Mouse (Mus musculus): Measurements from ENCODE around the gene Spink4.
A peak's percentile ranks its signal among the peaks of the same experiment; 100 is the strongest.

Spink4 gene

DNA sequence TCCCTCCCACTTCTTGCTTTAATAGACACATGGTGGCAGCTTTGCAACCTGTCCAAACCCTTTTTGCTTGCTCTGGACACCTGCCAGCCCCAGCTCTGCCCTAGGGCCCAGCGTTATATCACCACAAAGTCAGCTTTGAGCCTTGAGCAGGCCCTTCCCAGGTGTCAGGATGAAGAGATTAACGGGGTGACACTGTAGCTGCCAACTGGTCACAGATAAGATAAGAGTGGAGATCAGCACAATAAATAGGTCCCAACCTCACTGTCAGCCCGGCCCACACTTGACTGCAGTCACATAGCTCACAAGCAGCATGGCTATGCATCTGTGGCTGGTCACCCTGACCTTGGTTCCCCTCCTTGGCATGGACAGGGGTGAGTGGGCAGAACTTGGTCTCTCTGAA lies at the start of gene Spink4:
Spink4 (plus strand) TSS at position 268 of the 400 bp plus-strand sequence.
- no peak for DNase-seq (ENCODE audit: low read depth in 2 of 2, low spot score in 2 of 2)

DNA sequence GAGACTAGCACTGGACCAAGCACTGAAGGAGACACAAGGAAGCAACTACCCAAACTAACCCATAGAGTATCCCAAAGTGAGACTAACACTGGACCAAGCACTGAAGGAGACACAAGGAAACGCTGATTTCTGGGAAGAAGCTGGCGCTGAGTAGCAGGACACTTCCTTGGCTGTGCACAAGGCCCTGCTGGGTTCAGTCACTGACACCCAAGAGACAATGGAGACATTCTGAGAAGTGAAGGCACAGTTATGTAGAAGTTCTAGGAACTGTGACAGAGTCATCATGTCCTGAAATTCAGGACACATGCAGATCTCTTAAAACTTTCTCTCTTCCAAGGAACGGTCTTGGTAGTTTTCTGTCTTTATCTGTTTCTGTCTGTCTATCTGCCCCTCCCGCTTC lies 49.6 kb upstream of the Spink4 start:
- DNase-seq (ENCODE audit: low read depth in 2 of 2, low spot score in 2 of 2) = no peak

DNA sequence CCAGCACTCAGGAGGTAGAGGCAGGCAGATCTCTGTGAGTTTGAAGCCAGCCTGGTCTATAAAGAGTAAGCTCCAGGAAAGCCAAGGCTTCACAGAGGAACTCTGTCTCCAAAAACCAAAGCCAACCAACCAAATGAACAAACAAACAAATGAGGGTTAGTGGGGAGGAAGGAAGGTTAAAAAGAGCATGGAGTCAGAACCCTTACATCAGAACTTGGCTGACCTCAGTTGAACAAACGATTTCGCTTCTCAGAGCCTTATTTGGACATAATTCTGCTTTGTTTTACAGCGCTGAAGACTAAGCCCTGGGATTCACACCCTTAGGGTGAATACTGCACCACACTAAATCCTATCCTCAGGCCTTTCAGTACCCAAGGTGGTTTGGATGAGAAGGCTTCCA lies 47.7 kb upstream of the Spink4 start:
- DNase-seq (ENCODE audit: low read depth in 2 of 2, low spot score in 2 of 2) = no peak

DNA sequence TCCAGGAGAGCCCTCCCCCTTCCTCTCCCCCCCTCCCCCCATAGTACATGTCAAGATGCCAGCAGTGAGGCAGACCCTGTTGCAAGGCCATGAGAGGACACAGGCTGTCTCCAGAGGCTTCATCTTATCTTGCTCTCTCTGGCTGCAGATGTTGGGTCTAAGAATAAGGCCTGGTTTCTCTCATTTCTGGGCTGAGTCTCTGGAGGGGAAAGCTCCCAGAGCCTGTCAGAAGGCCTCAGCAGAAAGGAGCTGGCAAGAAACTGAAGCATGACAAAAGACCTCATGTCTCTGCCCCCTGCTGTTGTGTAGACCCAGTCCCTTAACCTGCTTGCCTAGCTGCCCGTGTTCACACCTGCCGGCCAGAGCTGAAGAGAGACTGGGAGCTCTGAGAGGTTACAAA lies 46.5 kb upstream of the Spink4 start:
- DNase-seq (ENCODE audit: low read depth in 2 of 2, low spot score in 2 of 2) = no peak

DNA sequence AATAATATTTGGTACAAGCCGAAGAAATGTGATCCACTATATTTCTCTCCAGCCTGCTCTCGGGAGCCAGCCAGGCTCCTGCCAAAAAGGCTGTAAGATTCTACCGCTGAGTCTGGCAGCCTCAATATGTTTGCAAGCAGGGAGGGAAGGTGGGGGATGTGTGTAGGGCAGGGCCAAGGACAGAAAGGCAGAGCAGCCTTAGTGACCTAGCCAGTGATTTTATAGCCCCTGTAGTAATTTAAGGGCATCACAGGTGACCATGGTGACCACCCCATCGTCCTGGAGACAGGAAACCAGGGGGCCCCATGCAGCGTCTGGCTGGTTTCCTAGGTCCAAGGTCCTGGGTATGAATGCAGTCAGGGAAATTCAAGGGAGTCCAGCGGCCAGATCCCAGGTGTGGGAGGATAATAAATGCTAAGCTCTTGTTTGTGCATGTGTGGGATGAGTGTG lies 45.7 kb upstream of the Spink4 start:
- no peak for DNase-seq (ENCODE audit: low read depth in 2 of 2, low spot score in 2 of 2)

DNA sequence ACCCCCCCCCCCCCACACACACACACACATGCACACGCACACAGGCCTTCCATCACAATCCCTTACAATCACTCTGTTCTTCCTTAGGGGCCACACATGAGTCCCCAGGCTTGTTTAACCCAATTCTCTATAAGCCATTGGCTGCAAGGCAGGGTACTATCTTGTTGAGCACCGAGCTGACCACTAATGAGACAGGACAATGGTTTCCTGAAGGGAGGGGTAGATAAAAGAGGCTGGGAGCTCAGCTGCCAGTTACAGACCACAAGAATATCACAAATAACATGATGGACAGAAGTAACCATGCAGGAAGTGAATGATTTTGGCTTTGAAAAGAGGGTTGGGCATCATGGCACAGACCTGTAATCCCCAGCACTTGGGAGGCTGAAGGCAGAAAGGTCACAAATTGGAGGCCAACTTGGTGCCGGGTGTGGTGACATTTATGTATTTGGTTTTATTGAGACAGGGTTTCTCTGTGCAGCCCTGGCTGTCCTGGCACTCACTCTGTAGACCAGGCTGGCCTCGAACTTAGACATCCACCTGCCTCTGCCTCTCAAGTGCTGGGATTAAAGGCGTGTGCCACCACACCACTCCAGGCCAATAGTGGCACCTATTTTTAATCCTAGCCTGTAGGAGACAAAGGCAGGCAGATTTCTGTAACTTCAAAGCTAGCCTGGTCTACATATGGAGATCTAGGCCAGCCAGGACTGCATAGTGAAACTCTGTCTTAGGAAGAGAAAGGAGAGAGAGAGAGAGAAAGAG lies 44.9 kb upstream of the Spink4 start:
- DNase-seq (ENCODE audit: low read depth in 2 of 2, low spot score in 2 of 2) = no peak

DNA sequence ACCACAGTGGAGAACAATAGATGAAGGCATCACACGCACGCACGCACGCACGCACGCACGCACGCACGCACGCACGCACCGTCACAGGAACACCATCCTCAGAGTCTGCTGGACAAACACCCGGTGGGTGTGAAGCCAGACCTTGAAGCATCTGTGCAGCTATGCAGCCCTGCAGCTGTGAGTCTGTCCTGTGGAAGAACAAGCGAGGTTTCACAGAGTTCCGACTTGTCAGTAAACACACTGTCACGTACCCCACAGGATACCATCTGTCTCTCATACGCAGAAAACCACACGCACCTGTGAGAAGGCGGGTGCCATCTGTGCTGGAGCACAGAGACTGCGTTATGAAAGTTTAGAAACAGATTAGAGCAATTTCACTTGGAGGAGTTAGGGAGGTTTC lies 44.0 kb upstream of the Spink4 start:
- peak; percentile 75 to 80 for DNase-seq (ENCODE audit: low read depth in 2 of 2, low spot score in 2 of 2)

DNA sequence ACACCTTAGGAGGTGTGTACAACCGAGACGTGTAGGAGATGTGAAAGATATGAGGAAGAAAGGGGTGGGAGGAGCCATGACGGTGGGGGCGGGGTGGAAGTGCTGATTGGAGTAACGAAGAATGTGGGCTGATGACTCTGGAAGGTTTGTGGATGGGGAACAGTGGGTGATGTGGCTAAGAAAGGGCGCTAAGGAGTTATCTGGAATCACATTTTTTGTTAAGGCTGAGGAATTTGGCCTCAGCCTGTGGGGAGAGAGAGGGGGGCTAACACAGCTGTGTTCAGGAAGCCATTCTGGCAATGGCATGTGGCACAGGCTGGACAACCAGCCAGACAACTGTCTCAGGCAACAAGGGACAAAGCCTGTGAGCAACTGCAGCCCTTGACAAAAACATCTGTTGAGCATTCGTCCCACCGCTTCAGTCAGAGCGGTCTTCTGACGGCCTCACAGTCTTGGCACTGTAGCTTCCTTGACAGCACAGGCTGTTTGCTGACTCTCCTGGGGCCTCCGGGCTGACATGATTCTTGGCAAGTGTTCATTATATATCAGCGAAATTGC lies 43.0 kb upstream of the Spink4 start:
- DNase-seq (ENCODE audit: low read depth in 2 of 2, low spot score in 2 of 2) = peak; percentile 11 to 42

DNA sequence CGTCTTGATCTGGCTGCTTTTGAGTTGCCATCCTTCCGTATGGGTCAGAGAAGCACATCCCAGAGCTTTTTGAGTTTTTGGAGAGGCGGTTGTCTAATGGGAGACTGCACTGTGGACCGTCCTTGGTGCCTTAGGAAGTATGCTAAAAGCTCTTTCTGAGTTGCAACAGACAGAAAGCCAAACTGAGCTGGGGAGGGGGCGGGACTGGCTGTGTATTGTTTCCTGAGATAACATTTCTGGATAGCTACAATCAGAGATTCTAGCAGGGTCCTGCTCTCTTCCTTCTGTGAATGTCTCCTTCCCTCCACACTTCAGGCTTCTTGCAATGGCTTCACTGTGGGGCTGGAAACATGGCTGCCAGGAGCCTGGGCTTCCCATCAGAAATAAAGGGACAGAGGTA lies 42.3 kb upstream of the Spink4 start:
- DNase-seq (ENCODE audit: low read depth in 2 of 2, low spot score in 2 of 2) = no peak

DNA sequence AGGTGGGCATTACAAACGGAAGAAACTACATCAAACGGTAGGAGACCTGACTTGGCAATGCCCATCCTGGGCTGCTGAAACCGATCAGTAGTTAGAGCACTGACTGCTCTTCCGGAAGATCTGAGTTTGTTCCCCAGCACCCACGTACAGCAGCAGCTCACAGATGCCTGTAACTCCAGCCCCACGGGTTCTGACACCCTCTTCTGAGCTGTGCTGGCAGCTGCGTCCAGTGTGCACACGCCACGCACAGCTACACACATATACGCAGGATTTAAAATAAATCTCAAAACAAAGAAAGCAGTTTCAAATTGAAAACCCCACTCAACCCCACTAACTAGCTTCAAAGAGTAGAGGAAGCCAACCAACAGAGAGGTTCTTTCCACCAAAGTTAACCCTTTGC lies 36.7 kb upstream of the Spink4 start:
- peak; percentile 24 to 27 for DNase-seq (ENCODE audit: low read depth in 2 of 2, low spot score in 2 of 2)

DNA sequence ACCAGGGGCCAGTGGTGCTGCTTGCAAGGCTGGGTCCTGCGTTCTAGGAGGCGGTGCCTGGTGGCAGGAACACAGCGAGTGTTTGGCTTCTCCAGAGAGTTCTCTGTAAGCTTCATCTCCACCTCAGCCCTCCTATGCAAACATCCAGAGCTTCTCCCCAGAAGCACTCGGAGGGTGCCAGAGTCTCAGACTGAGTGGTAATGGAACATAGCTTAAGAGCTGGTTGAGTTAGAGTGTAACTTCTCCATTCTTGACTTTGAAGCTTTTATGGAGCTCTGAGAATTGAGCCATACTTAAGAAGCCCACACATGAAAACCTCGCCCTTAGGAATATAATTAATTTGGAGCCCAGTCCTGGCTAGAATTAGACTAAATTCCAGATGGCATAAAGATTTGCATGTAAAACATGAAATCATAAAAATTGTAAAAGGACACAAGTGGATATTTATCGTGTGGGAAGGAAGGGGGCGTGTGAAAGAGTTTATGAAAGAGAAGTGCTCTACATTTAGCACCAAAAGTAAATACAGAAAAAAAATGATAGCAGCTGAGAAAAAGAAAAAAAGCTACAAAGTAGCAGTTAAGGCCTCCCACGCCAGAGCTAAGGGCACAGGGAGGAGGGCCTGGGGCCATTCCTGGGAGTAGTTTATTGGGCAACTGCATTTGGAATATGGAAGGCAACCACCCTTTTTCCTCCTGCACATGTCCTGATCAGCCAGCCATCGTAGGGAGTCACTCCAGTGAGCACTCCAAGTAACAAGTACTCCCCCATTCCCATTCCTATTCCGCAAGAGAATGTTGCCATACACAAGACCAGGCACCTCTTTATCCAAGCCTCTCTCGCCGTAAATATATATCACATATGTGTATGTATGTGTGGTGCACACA lies 35.3 kb upstream of the Spink4 start:
- DNase-seq (ENCODE audit: low read depth in 2 of 2, low spot score in 2 of 2) = no peak

DNA sequence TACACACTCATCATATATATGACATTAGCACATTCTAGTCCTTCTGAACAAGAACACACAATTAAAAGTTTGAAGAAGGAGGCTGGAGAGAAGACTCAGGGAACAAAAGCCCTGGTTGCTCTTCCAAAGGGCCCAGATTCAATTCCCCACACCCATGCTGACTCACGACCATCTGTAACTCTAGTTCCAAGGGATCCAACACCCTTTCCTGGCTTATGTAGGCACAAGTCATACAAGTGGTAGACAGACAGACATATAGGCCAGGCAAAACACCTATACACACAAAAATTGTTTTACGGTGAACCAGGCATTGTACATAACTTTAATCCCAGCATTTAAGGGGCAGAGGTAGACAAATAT lies 34.7 kb upstream of the Spink4 start:
- DNase-seq (ENCODE audit: low read depth in 2 of 2, low spot score in 2 of 2) = no peak

DNA sequence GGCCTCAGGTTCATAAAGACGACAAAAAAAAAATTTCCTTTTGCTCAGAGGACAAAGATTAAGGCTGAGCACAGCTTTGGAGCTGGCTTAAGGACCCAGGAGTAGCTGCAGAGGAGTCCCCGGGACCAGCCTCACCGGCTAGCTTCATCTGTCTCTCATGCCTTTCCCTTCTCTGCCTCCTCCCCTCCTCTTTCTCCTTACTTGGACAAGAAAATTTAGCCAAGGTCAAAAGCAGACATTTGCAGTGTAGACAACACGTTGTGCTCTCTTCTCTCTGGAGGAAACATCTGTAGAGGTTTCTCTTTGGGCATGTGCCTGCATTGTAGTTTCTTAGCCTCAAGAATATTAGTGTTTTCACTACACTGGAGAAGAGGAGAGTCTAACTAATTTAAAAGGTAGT lies 34.0 kb upstream of the Spink4 start:
- no peak for DNase-seq (ENCODE audit: low read depth in 2 of 2, low spot score in 2 of 2)

DNA sequence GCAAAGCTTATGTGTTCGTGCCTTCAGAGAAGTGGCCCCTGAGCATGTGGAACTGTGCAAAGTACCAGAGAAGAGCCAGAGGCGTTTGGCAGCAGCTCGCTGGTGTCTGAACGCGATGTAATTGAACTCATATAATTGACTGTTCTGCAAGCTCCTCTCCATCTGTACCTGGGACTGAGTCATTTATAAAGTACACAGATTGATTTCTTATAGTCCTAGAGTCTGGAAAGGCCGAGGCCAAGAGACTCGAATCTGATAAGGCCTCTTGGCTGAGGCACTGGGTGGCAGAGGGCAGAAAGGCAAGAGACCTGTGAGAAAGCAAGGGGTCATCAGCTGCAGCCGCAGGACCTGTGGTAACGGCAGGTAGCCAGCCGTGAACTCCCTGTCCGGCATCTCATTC lies 31.0 kb upstream of the Spink4 start:
- DNase-seq (ENCODE audit: low read depth in 2 of 2, low spot score in 2 of 2) = no peak

DNA sequence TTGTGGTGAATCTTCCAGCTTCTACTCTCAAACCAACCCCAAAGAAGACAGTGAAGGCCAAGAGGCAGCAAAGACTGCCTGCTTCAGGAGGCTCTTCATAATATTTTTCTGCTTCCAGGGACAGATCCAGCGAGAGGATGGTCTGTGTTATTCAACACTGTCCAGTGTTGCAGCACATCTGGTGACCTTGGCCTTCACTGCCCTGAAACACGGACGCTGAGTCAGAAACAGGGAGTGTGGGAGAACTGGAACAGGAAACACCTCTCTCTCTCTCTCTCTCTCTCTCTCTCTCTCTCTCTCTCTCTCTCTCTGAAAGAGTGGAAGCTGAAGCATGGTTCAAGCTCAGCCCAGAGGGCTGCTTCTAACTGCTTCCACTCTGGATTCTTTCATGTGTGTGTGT lies 30.6 kb upstream of the Spink4 start:
- no peak for DNase-seq (ENCODE audit: low read depth in 2 of 2, low spot score in 2 of 2)

DNA sequence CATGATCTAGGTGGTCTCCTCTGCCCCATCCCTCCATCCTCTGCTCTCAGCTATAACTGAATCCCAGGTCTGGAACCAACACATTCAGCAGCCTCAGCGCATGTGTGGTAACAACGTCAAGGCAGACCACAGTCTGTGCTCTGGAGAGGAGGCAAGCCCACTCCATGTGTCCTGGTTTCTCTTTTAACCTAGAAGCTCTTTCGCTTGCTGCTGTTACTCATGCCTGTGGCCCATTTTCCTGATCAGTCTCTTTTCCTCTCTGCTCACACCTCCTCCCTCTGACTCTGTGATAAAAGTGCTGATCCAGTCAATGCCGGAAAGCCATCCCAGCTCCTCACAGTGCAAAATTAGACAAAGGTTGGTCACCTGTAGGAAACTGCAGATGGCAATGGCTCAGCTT lies 29.9 kb upstream of the Spink4 start:
- no peak for DNase-seq (ENCODE audit: low read depth in 2 of 2, low spot score in 2 of 2)

DNA sequence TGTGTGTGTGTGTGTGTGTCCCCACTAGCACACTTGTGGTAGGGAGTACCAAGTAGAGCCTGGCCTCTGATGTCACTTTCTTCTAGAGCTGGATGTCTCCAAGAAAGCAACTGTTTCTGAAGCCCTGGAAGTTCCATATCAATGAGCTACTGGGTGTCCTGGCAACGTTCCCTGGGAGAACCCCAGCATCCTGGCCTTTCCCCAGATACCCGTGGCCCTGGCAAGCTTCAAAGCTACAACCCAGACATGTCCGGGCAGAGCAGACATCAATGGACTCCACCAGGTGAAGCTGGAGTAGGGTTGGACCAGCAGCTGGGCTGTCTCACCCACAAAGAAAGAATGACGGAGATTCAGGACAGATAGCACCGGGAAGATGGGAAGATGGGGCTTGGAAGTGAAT lies 28.6 kb upstream of the Spink4 start:
- no peak for DNase-seq (ENCODE audit: low read depth in 2 of 2, low spot score in 2 of 2)

DNA sequence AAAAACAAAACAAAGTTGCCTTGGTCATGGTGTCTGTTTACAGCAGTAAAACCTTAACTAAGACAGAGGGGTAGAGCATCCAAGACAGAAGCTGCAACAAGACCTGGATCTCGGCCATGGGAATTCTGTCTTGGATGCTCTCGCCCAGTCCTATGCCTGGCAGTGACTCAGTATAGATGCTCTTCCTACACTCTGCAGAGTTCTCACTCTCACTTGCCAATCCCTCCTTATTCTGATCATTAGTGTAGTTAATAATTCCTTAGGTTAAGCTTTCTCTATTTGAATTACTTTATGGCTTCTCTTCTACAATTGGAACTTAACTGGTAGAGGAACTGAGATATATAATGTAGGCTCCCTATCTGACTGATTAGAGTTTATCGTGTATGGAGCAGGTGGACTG lies 24.7 kb upstream of the Spink4 start:
- DNase-seq (ENCODE audit: low read depth in 2 of 2, low spot score in 2 of 2) = no peak

DNA sequence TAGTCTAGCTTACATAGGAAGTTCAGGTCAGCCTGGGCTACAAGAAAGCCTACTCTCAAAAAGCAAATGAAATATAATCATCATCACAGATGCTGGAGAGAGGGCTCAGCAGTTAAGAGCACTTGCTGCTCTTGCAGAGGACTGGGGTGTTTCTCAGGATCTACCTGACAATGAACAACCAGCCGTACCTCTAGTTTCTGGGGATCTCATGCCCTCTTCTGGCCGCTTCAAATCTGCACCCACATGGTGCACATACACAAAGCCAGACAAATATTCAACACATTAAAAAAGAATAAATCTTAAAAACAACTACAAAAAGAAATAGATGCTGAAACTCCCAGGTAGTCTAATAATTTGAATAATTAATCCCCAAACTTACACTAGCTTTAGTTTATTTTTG lies 24.2 kb upstream of the Spink4 start:
- no peak for DNase-seq (ENCODE audit: low read depth in 2 of 2, low spot score in 2 of 2)

DNA sequence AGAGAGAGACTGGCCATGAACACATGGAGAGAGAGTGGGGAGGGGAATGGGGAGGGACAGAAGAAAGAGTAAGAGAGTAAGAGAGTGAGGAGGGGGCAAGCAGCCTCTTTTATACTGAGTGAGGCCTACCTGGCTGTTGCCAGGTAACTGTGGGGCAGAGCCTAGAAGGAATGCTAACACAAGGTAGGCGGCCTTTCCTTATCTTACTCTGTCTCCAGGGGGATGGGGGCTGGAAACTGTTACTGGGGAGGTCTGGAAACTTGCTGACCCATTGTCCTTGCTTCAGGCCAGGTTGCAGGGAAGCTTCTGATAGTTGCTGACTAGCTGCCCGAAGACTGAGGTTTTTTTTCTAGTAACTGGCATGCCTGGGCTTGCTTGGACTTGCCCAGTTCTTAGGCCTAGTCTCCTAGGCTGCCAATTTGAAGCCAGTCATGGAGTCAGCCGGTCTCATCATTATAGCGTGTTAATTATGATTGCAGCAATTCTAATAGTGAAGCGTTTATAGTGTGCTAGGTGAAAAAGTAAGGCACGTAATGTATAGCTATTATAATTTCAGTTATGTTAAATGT lies 21.3 kb upstream of the Spink4 start:
- no peak for DNase-seq (ENCODE audit: low read depth in 2 of 2, low spot score in 2 of 2)

DNA sequence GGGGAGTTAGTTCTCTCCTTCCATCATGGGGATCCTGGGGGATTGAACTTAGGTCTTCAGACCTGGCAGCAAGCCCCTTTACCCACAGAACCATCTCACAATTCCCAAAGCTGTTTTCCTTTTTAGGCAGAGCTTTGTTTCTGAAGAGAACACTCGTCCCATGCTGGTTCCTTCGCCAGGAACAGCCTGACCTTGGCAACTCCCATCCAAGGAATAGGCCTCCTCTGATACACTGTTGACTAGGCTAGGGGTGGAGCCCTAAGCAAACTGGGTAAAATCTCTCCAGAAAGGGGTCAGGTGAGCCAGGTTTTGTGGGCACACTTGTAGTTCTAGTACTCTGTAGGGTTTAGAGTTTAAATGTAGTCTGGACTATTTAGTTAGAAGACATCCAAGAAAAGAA lies 20.6 kb upstream of the Spink4 start:
- DNase-seq (ENCODE audit: low read depth in 2 of 2, low spot score in 2 of 2) = no peak

DNA sequence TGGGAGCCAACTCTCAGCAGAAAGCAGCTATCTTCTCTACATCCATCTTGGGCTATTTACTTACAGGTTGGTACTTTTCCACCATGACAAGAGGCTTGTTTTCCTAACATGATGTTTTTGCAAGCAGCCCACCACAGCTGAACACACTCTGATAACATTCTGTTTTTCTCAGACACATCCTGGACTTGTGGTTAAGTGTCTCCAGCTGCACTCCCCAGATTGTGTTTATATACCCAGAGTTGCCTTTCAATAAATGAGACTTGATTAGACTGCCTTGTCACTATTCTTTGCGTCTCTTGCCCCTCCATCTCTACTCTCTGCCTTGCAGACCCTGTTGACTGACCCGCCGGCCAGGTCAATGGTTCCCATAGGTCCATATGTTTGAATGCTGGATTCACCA lies 19.8 kb upstream of the Spink4 start:
- no peak for DNase-seq (ENCODE audit: low read depth in 2 of 2, low spot score in 2 of 2)
